In the genomic region with DNA sequence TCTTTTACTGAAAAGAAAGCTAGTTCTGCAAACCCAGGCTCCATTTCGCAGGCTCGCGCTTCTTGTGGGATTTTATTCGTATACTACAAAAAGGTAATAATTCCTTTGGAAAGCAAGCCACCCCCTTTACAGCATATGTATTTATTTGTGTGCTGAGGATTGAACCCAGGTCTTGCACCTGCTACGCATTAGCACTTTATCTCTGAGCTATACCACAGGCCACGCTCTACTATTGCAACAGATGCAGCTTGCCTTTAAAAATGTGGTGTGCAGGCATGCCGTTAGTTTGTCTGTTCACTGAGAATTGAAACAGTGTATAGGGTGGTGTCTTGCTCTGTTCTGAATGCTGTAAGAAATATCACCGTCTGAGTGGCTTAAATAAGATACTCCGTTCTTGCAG, we compare ENCODE assay signal across 12 mouse cellular contexts.
"Had no signal": no experiment of that assay in that cellular context is flagged by ENCODE, and none has a peak within 500 bp of the region (broad histone marks: within the 10 kb centered on the region; RNA-seq: fewer than 3 reads in every experiment).

No protein-coding gene starts in this region.

- H3K4me3 ChIP-seq: layer of hippocampus, adult 2 months; midbrain, embryonic 13.5 days had no signal

- H3K27me3 ChIP-seq: midbrain, embryonic 13.5 days had no signal

- DNase-seq: kidney, adult 11 months; kidney, adult 9 months; kidney, postnatal 4 days; lung, adult 18-20 months; right cerebral cortex, postnatal 4 days; spleen, adult 18-20 months; thymus, adult 2 months; thymus, postnatal 25 days had no signal

- H3K27ac ChIP-seq: kidney, postnatal 0 days; layer of hippocampus, adult 2 months; liver, embryonic 14.5 days; midbrain, embryonic 13.5 days had no signal

- ATAC-seq: midbrain, embryonic 13.5 days had no signal

- H3K4me1 ChIP-seq: midbrain, embryonic 13.5 days had no signal

- H3K9me3 ChIP-seq: midbrain, embryonic 13.5 days had no signal

- H3K9ac ChIP-seq: liver, embryonic 14.5 days; midbrain, embryonic 13.5 days had no signal

- H3K4me2 ChIP-seq: midbrain, embryonic 13.5 days had no signal

- H3K36me3 ChIP-seq: midbrain, embryonic 13.5 days had no signal
